Mouse (Mus musculus) embryonic stem cell, embryonic (primary cell): ENCODE data around the gene Prima1.

Source experiments
- CTCF ChIA-PET, 4 experiments: fragments of 300-600 bp in 2 of 4; fragments of 350-600 bp in 2 of 4; sonication (Branson Sonifier 250); formaldehyde crosslinking; loops; one replicate each; lab custom pipeline; 2022; ENCODE audit warnings: inconsistent platforms in 2 of 4; lab: Charles Lee
- POLR2A ChIA-PET, 4 experiments: fragments of 300-600 bp in 2 of 4; fragments of 350-600 bp in 2 of 4; sonication (Branson Sonifier 250); formaldehyde crosslinking; loops; one replicate each; lab custom pipeline; 2022; ENCODE audit warnings: antibody characterized with exemption in 4 of 4, inconsistent platforms in 1 of 4; lab: Charles Lee

The Prima1 gene

DNA sequence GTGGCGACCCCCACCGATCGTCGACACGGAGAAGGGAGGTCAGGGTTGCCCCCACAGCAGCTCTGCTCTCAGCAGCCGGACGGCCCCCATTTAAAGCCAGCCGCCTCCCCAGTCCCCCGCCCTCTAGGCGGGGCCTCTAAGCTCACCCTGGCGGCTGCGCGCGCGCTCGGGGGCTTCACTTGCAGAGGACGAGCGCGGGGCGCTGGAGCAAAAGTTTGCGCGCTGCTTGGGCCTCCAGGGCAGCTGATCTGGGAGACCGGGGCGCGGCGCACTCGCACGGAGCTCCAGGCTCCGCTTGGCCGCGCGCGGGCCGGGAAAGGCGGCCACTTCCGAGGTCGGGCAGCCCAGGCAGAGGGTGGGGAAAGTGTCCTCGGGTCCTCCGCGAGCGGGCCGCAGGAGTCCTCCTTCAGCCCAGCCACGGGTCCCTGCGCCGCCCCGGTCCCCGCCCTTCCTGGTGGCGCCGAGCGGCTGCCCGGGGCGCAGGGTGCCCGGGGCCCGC lies at the start of gene Prima1:
TSS of gene Prima1 (minus strand) at position 68 of the 499 bp plus-strand sequence.
- POLR2A ChIA-PET = interaction anchor here in 3 of 4 experiments (0.5 to 2.6 kb wide), 27 partner anchors 8 to 803 kb away, joined by 3 to 10 read pairs (median 4); partner anchors contain the start of genes Ddx24 (in 2 of the 3), Lgmn (in 1 of the 3) and Otub2 (in 1 of the 3)
- CTCF ChIA-PET = interaction anchor here in 3 of 4 experiments (0.6 to 2.3 kb wide), 5 partner anchors 25 to 100 kb away, joined by 3 to 15 read pairs (median 5); no protein-coding TSS in a partner anchor

DNA sequence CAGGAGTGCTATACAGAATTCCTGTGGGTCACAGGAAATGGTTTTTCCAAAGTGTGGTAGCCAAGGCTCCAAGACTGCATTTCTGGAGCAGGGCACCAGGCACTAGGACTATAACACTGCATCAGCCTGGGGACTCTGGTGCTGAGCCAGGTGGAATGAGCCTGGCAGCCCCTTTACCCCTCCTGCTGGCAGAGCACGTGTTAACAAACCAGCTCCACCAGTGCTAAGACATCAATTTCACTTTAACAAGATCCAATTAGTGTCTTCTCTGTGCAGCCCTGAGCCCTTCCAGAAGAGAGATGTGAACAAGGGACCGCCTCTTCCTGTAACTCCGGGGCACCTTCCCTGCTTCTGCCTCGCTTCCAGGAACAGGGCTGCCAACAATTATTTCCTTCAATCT lies 45.3 kb upstream of the Prima1 start:
- ChIA-PET POLR2A (no interaction called here), CTCF (no interaction called here)

DNA sequence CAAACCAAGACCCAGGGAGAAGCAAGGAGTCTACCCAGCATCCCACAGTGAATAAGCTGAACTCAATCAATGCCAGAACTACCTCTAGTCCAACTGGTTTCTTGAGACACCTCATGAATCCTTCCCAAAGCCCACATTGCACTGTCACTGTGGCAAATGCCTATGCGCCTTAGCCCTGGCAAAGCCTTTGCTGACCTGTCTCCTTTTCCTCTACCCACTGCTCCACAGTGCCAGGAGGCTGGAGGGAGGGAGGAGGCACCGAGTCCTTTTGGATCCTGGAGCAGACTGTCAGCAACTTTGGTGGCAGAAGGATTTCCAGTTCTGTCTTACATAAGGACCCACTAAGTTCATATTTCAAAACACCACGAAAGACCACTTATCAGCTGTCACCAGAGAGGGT lies 41.5 kb upstream of the Prima1 start:
- POLR2A ChIA-PET = no interaction called here
- CTCF ChIA-PET = no interaction called here

DNA sequence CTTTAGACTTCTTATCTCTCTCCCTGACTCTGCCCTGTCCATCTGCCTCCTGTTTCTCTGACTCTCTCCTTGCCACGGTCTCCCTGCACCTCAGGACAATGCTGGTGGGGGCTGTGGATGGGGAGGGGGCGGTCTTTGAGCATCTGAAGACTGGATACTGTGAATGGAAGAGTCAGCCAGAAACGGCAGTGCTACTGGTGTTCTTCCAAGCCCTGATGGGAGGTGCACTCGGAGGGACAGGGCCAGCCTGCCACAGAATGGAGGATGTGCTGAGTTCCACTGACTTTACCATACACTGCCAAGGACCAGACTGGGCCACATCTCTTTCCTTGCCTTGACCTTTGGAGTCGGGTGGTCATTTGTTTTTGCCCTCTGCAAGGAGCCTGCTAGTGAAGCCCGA lies 41.0 kb upstream of the Prima1 start:
- POLR2A ChIA-PET = no interaction called here
- CTCF ChIA-PET = no interaction called here

DNA sequence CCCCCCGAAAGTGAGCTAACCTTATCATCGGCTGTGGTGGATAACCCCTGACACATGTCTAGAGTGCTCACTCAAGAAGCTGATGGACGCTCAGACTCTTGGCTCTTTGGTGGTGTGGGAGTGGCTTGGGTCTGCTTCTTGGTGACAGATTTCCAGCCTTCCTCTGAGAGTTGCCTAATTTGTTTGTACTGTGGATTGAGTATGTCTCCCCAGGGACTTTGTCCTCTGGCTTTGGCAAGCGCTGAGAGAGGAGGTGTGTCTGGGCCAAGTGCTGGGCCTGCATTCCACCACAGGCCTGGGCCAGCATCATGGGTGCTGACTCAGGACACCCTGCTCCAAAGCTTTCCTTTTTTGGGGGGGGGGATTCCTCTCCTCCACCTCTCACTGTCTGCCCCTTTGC lies 40.0 kb upstream of the Prima1 start:
- ChIA-PET CTCF (no interaction called here), POLR2A (interaction anchor here in 1 of 4 experiments (0.6 kb wide), 1 partner anchor 119 kb away, joined by 3 read pairs; no protein-coding TSS in a partner anchor)

DNA sequence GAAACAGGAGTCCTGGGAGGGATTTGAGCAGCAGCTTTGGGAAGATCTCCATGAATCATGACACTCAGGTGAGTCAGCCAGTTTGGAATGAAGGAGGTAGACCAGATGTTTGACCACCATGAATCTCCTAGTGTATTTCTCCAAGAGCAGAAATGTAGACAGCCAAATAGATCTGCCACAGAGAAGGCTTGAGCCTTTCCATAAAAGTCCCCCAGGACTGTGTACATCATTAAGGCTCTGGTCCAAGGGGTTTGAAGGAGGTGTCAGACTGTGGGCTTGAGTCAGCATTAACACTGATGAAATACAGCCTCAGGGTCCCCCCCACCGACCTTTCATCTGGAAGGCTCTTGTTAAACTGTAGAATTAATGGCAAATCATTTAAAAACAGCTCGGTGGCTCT lies 39.5 kb upstream of the Prima1 start:
- ChIA-PET CTCF (no interaction called here), POLR2A (interaction anchor here in 1 of 4 experiments (0.6 kb wide), 1 partner anchor 120 kb away, joined by 3 read pairs; no protein-coding TSS in a partner anchor)

DNA sequence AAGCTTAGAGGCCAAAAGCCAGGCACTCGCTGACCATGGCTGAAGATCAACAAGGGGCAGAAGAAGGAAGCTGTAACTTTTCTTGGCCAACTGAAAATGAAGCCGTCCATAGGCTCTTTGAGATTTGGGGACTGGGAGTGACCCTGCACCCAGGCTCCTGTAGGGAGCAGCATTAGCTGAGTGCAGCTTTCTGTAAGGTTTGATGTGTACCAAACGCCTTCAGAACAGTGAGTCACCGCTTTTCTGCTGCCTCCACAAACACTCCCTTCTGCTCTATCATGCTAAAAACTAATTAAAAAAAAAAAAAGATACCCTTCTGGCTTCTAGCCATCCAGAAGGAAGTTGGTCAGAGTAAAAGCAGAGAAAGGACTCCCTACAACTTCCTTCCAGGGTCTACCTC lies 34.5 kb upstream of the Prima1 start:
- CTCF ChIA-PET = interaction anchor here in 2 of 4 experiments (0.6 to 0.7 kb wide), 2 partner anchors 199 to 1041 kb away, joined by 3 read pairs; no protein-coding TSS in a partner anchor
- POLR2A ChIA-PET = interaction anchor here in 1 of 4 experiments (0.7 kb wide), 1 partner anchor 94 kb away, joined by 3 read pairs; no protein-coding TSS in a partner anchor

DNA sequence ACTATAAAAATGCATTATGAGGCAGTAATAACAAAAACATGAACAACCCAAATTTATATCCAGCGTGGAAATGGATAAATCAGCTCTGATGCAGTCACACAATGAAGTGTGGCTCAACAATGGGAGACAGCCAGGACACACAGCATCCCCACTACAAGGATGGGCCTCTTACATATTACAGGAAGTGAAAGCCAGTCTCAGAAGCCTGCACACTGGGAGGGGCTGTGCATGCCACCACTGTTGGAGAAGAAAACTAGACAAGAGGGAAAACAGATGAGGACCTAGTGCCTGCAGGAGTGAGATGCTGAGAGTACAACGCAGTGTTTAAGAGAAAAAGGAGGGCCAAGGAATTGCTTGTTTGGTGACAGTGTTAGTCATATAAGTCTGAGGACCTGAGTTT lies 31.8 kb upstream of the Prima1 start:
- ChIA-PET POLR2A (no interaction called here), CTCF (no interaction called here)

DNA sequence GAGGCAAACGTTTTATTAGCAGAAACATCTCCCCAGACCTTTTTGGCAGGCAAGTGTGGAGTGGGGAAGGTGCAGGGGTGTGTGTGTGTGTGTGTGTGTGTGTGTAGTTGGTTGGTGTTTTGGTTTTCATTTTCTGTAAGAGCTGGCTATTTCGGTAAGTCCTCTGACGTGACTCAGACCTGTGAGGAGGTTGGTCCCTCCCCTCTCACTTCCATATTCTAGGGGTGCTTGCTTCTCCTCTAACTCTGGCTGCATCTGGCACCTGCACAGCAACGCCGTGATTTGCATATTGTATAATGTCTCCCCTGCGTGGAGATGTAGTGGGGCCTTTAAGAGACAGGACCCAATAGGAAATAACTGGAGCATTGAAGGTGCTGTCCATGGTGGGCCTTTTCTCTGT lies 31.1 kb upstream of the Prima1 start:
- POLR2A ChIA-PET = no interaction called here
- CTCF ChIA-PET = no interaction called here

DNA sequence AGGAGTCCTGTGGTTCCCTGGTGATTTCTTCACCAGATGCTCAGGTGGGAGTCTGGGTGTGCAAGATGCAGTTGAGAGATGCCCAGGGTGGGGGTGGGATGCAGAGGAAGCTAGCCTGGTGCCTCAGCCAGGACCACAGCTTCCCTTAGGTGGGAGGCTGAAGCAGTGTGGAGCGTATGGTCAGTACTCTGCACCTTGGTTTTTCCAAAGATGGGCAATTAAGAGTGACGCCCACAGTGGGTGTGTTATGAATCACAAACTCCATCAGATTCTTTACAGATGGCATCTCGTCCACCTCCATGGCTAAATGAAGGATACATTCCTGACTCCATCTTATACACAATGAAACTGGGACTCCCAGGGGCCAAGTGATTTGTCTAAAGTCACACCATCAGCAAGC lies 30.2 kb upstream of the Prima1 start:
- ChIA-PET POLR2A (no interaction called here), CTCF (interaction anchor here in 1 of 4 experiments (0.5 kb wide), 1 partner anchor 128 kb away, joined by 3 read pairs; no protein-coding TSS in a partner anchor)

DNA sequence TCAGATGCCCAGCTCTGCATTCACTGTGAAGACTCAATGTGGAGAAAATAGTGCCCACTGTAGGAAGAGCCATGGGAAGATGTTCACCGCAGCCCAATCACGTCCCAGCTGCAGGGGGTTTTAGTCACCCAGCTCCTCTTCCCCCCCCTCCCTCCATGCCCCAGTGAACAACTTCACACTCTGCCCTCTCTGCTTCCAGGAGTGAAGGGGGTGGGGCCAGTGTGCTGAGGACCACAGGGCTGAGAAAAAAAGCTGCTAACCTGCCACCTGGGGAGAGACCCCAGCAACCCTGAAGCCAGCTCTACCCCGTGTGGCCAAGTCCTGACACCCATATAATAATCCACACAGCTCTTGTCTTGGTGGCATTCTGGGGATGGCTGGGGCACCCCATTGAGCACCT lies 24.7 kb upstream of the Prima1 start:
- CTCF ChIA-PET = no interaction called here

DNA sequence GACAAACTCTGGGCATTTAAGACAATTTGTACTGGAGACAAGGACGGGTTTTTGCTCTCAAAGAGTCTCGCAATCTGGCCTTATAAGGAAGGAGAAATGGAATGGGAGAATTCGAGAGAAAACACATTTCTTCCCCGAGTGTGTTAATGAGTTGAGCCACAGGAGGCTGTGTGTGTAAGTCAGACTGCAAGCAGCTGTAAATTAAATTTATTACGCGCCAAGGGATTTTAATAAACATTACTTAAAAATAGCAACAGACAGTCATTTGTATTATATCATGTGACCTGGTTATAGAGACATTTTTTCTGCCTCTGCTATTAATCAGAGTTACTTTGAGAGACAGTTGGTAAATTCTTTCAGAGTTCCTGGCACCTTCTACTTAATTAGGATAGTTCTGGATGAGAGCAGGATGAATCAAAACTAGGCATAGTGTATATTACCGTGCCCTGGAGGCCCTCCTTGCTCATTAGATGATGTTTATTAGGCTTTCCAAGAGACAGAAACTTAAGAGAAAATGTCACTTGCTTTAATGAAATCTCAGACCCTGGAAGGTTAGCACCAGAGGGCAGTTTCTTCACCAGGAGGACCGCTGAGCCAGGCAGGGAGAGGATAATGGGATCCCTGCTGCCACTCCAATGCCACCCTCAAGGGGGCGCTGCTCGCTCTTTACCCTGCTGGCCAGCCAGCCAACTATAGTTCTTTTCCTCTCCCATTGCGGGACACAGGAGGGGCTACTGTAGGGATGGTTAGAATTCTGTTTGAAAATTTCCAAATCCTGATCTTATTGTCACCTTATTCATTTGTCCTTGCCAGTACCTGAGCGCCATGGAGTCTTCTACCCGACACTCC lies 20.3 kb upstream of the Prima1 start:
- CTCF ChIA-PET = interaction anchor here in 1 of 4 experiments (0.8 to 1.3 kb wide), 3 partner anchors 62 to 118 kb away, joined by 3 to 7 read pairs (median 3); no protein-coding TSS in a partner anchor
- POLR2A ChIA-PET = no interaction called here

More for the DNA sequence above, 24.7 kb upstream of the Prima1 start:
- POLR2A ChIA-PET = no interaction called here

DNA sequence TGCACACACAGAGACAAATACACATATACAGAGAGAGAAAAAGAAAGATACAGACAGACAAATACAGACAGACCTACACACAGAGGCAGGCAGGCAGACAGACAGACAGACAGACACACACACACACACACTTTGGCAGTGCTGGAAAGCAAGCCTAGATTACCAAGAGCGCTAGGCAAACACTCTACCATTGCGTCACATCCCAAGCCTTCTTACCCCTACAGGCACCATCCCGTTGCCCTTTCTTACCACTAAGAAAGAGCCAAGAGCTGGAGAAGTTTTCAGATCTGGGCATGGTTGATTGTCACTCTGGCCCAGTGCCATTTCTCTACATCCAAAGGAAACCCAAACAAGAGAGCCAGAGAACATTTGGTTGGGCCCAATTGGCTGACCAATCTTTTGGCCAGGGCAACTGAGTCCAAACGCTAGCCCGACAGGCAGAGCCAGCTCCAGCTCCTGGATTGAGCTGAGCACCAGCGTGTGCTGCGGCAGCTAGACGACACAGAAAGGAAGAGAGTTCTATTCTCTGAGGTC lies 11.0 kb upstream of the Prima1 start:
- ChIA-PET CTCF (interaction anchor here in 1 of 4 experiments (0.6 kb wide), 1 partner anchor 48 kb away, joined by 3 read pairs; no protein-coding TSS in a partner anchor), POLR2A (interaction anchor here in 1 of 4 experiments (0.9 kb wide), 1 partner anchor 10 kb away, joined by 3 read pairs; no protein-coding TSS in a partner anchor)

DNA sequence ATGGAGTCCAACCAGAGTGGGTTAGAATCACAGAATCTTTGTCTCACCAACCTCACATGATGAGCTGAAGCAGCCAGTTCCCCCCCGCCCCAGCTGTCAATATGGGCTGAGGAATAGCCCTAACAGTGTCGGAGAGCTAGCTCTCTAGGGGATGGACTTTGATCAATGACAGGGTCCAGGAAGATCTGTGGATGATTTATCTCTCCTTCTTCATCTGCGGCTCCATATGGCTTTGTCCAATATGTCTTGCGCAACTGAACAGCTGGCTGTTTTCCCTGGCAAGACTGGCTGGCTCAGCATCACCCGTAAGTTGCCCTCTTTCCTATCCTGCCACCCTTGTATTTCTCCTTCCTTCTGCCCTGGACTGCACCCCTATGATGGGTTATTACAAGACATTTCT lies 9.2 kb upstream of the Prima1 start:
- ChIA-PET POLR2A (no interaction called here), CTCF (interaction anchor here in 1 of 4 experiments (1.0 kb wide), 1 partner anchor 117 kb away, joined by 3 read pairs; no protein-coding TSS in a partner anchor)

DNA sequence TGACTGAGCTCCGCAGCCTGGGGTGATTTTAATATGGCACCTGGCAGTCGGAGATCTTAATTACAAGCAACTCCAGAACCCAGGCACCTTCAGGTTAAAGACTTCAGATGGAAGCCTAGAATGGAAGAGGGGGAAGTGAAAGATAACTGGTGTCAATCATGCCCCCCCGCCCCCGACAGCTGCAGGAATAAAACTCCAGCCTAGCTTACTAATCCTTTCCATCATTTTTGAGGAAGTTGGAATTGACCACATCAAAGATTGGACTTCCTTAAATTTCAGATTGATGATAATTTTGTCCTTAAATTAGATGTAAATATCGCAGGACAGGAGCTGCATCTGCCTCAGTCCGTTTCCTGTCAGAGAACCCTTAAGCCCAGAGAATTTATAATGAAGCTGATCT lies 8.4 kb upstream of the Prima1 start:
- ChIA-PET POLR2A (interaction anchor here in 3 of 4 experiments (0.7 to 1.5 kb wide), 3 partner anchors 9 to 303 kb away, joined by 3 to 5 read pairs (median 5); partner anchors contain the start of gene Prima1 (in 2 of the 3)), CTCF (interaction anchor here in 2 of 4 experiments (1.0 kb wide), 2 partner anchors 16 to 117 kb away, joined by 3 read pairs; no protein-coding TSS in a partner anchor)

DNA sequence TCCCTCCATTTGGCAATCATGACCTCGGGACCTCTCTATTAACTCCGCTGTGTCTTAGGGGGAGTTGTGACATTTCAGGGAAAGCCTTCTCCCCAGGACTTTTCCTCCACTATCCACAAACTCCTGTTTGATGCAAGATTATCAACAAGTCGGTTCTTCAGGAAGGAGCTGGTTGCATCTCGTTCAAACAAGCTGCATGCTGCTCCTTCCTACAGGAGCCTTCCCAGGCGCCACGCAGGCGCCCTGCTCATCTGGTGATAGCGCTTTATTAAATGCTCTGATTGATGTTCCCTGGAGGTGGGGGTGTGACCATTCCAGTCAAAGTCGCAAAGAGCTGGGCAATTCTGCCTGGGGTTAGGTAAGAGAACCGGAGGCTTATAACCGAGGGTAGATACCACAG lies 1.1 kb upstream of the Prima1 start:
- ChIA-PET POLR2A (interaction anchor here in 2 of 4 experiments (0.6 to 2.6 kb wide), 8 partner anchors 10 to 473 kb away, joined by 3 to 9 read pairs (median 4); partner anchors contain the start of gene Otub2 (in 1 of the 2)), CTCF (interaction anchor here in 3 of 4 experiments (0.6 to 2.3 kb wide), 4 partner anchors 40 to 100 kb away, joined by 3 to 15 read pairs (median 4); no protein-coding TSS in a partner anchor)

DNA sequence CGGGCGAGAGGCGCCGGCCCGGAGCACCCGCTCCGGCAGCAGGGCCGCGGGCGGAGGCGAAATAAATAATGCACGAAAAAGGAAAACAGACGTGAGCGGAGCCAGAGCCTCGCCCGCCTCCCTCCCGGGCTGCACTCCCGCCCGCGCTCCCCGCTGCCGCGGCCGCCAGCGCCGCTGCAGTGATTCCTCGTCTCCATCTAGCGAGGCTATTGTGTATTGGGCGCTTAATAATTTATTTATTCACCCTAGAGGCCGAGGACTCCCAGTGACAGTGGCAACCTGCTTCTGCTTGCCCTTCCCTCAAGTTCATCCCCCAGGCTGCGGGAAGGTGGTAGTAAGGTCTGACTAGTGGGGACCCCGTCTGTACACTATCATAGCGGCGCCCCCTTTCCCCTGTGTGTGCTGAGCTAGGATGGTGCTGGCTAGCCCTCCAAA lies 658 bp upstream of the Prima1 start:
- CTCF ChIA-PET = interaction anchor here in 3 of 4 experiments (0.8 to 2.3 kb wide), 5 partner anchors 64 to 100 kb away, joined by 3 to 15 read pairs (median 5); no protein-coding TSS in a partner anchor
- POLR2A ChIA-PET = interaction anchor here in 3 of 4 experiments (0.7 to 2.6 kb wide), 21 partner anchors 7 to 803 kb away, joined by 3 to 10 read pairs (median 4); partner anchors contain the start of genes Ddx24 (in 2 of the 3), Lgmn (in 1 of the 3) and Otub2 (in 1 of the 3)
